Mouse (Mus musculus) limb, embryonic 10.5 days (tissue): ENCODE measurements around the gene Cd40lg. TPM values are rescaled to one million over a fixed set of nuclear protein-coding genes. Genes with fewer than 3 reads are reported as not detected.

Source experiments
- DNase-seq: peaks from one replicate; pipeline ENCODE4 v3.0.0-alpha.2; 2017; ENCODE audit warnings: low spot score
- H3K27ac ChIP-seq: fragments of 300-500 bp; sonication (generic); 2 replicates; pipeline ENCODE4 v1.5.1; 2016; ENCODE audit warnings: mild to moderate bottlenecking
- H3K27me3 ChIP-seq: fragments of 300-500 bp; sonication (generic); 2 replicates; pipeline ENCODE4 v1.6.1; 2016; ENCODE audit warnings: low read depth, mild to moderate bottlenecking; ENCODE audit not compliant: poor library complexity, severe bottlenecking
- H3K36me3 ChIP-seq: fragments of 300-500 bp; sonication (generic); 2 replicates; pipeline ENCODE4 v1.6.1; 2016; ENCODE audit warnings: mild to moderate bottlenecking, moderate library complexity
- H3K4me1 ChIP-seq: fragments of 300-500 bp; sonication (generic); 2 replicates; pipeline ENCODE4 v1.6.1; 2016
- H3K4me3 ChIP-seq: fragments of 300-500 bp; sonication (generic); 2 replicates; pipeline ENCODE4 v1.5.1; 2016; ENCODE audit warnings: mild to moderate bottlenecking, moderate library complexity
- H3K9me3 ChIP-seq: fragments of 300-500 bp; sonication (generic); replicated peaks from 2 replicates; pipeline ENCODE4 v1.6.1; 2016; ENCODE audit warnings: mild to moderate bottlenecking
- WGBS: fragments of 180-500 bp; shearing (Covaris S2); methylation state at CpG from one replicate; pipeline ENCODE4 v1.1.7; 2016; 5-methylcytosine and 5-hydroxymethylcytosine counted together
- polyA plus RNA-seq: library from polyadenylated mRNA; unstranded; fragments of >200 nt; fragmentation: Nextera tagmentation; extraction: Ambion mirVana; gene quantifications from 2 replicates; pipeline ENCODE4 v1.2.1, GENCODE M21; 2016

The Cd40lg gene
- polyA plus RNA-seq, 1 experiment from 2014 or later = not detected

DNA sequence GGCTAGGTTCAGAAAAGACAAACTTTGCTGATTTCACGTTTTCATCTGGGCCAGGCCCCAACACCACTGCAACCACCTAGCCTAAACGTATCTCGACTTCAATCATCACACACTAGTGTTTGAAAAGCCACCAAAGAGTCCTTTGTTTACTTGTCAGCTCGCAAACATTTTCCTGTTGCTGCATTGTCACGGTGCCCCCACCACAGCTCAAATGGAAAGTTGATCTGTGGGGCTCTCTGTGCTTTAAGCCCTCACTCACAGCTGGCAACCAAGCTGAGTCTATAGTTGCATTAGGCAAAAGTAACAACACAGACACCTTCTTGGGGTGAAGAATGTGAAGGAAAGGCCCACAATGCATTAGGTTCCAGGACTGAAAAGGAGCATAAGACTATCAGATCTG, 4.3 kb downstream of the Cd40lg start:
- H3K9me3 ChIP-seq = no peaks in the 10 kb centered on the region
- no peak for DNase-seq
- no peaks in the 10 kb centered on the region for H3K27me3 ChIP-seq
- H3K27ac ChIP-seq = no peak overlapping the region
- WGBS = 73% methylated on average over 5 of the region's 5 CpGs
- no peaks in the 10 kb centered on the region for H3K4me1 ChIP-seq
- no peak overlapping the region for H3K4me3 ChIP-seq
- no peaks in the 10 kb centered on the region for H3K36me3 ChIP-seq

DNA sequence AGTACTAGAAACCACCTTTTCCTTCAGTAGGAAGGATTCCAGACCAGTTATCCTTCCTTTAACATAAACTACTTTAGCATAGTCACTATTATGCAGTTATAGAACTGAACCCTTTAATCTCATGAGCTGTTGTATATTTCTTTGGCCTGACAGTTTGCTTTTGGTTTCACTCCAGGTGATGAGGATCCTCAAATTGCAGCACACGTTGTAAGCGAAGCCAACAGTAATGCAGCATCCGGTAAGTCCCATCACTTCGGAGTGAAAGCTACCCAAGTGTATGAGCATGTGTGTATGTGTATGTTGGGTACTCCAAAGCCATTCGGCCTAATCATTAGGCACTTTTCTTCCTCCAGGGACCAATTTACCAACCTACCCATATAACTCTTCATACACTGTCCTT, 7.6 kb downstream of the Cd40lg start:
- no peak for DNase-seq
- Histone ChIP-seq H3K27me3 (no peaks in the 10 kb centered on the region), H3K36me3 (no peaks in the 10 kb centered on the region), H3K27ac (no peak overlapping the region), H3K9me3 (no peaks in the 10 kb centered on the region), H3K4me1 (no peaks in the 10 kb centered on the region), H3K4me3 (no peak overlapping the region)
- WGBS = 91% methylated on average over 5 of the region's 5 CpGs

DNA sequence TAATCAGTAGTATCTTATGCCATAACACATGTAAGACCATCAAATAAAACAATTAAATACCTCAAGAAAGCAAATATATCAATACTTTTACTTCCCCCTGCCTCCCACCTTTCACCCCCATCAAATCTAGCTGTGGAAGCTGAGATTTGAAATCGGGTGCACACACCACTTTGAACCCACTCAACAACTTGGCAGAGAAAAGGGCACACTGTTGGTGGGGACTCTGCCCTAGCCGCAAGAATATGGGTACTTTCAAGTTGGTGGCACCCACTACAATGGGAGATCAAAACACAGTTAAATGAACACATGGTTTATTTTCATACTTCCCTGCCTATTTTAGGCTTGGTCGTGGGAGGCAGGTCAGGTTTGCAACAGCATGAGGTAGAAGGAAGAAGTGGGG, 9.9 kb downstream of the Cd40lg start:
- no peak overlapping the region for H3K27ac ChIP-seq
- H3K27me3 ChIP-seq = no peaks in the 10 kb centered on the region
- no peak overlapping the region for H3K4me3 ChIP-seq
- H3K36me3 ChIP-seq = no peaks in the 10 kb centered on the region
- WGBS = 86% methylated on average over 3 of the region's 3 CpGs
- no peaks in the 10 kb centered on the region for H3K9me3 ChIP-seq
- DNase-seq = no peak
- H3K4me1 ChIP-seq = no peaks in the 10 kb centered on the region

DNA sequence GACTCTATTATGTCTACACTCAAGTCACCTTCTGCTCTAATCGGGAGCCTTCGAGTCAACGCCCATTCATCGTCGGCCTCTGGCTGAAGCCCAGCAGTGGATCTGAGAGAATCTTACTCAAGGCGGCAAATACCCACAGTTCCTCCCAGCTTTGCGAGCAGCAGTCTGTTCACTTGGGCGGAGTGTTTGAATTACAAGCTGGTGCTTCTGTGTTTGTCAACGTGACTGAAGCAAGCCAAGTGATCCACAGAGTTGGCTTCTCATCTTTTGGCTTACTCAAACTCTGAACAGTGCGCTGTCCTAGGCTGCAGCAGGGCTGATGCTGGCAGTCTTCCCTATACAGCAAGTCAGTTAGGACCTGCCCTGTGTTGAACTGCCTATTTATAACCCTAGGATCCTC, 11.4 kb downstream of the Cd40lg start:
- 89% methylated on average over 10 of the region's 10 CpGs for WGBS
- H3K4me1 ChIP-seq = no peaks in the 10 kb centered on the region
- DNase-seq = no peak
- no peak overlapping the region for H3K4me3 ChIP-seq
- H3K9me3 ChIP-seq = no peaks in the 10 kb centered on the region
- H3K27ac ChIP-seq = no peak overlapping the region
- H3K27me3 ChIP-seq = no peaks in the 10 kb centered on the region
- no peaks in the 10 kb centered on the region for H3K36me3 ChIP-seq

DNA sequence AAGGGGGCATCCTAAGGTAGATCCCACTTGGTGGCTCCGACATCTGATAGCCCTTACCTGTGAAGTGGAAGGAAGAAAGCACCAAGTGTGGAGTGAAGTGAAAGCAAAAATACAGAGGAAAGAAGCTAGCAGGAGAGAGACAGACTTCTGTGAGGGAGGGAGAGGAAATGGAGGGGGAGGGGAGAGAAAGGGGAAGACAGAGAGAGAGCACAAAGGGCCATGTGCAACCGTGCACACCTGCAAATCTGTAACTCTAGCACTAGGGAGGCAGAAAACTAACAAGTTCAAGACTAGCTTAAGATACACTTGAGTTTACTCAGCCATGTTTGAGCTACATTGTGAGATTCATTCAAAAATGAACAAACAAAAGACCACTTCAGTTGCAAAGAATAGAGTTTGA, 16.2 kb downstream of the Cd40lg start:
- Histone ChIP-seq H3K4me3 (no peak overlapping the region), H3K27me3 (no peaks in the 10 kb centered on the region), H3K36me3 (no peaks in the 10 kb centered on the region), H3K27ac (no peak overlapping the region), H3K9me3 (no peaks in the 10 kb centered on the region), H3K4me1 (no peaks in the 10 kb centered on the region)
- no peak for DNase-seq
- WGBS = 86% methylated on average over 2 of the region's 2 CpGs

DNA sequence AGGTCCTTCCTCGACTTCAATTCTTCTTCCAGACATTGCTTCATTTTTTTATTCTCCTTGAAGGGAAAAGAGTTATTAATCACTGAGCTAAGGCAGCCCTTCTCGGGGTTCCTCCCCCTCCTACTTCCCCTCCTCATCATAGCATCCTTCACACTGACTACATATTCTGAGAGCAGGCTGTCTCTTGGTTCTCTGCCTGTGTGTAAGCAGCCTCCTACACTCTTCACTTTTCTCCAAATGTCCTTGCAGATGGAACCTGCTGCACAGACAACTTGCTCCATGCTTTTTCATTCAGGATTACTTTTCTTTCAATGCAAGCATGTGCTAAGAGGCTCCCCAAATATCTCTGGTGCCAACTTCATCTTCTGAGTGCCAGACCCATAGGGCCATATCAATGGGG, 21.7 kb downstream of the Cd40lg start:
- DNase-seq = no peak
- no peaks in the 10 kb centered on the region for H3K27me3 ChIP-seq
- H3K4me1 ChIP-seq = no peaks in the 10 kb centered on the region
- no peak overlapping the region for H3K27ac ChIP-seq
- no peak overlapping the region for H3K4me3 ChIP-seq
- H3K9me3 ChIP-seq = no peaks in the 10 kb centered on the region
- WGBS = 62% methylated on average over 2 of the region's 2 CpGs
- H3K36me3 ChIP-seq = no peaks in the 10 kb centered on the region

DNA sequence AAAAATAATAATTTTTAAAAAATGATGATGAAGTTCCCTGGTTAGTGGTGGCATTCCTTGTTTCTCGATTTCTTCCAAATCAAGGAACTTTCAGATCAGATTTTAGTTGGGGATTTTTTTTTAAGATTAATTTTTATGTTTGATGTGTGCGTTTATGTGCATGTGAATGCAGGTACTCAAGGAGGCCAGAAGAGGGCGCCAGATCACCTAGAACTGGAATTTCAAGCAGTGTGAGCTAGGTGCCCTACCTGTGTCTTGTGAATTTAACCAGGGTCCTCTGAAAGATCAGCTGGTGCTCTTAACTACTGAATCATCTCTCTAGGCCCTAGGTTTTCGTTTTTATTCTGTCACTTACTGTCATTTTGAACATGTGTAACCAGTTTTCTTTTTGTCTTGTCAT, 24.0 kb downstream of the Cd40lg start:
- Histone ChIP-seq H3K9me3 (no peaks in the 10 kb centered on the region), H3K4me3 (no peak overlapping the region), H3K36me3 (no peaks in the 10 kb centered on the region), H3K4me1 (no peaks in the 10 kb centered on the region), H3K27ac (no peak overlapping the region), H3K27me3 (no peaks in the 10 kb centered on the region)
- 67% methylated on average over 4 of the region's 4 CpGs for WGBS
- no peak for DNase-seq

DNA sequence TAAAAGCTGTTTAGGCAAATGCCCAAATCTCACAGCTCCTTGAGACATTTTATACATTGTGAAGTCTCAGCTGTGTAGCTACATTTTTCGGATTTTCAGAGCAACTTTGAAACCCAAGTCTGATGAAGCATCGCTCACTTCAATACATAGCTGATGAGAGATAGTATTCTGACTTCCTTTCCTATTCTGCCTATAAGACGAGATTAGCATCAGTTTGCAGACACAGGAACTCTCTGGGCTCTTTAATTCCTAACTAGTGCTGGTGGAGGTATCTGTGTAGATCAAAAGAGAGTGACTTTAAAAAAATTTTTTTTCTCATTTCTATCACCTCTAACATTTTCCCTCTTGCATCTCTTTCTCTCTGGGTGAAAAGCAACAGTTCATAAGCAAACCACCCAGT, 26.6 kb downstream of the Cd40lg start:
- Histone ChIP-seq H3K4me1 (no peaks in the 10 kb centered on the region), H3K27ac (no peak overlapping the region), H3K4me3 (no peak overlapping the region), H3K36me3 (no peaks in the 10 kb centered on the region), H3K9me3 (no peaks in the 10 kb centered on the region), H3K27me3 (no peaks in the 10 kb centered on the region)
- DNase-seq = no peak
- 80% methylated on average over 3 of the region's 3 CpGs for WGBS

DNA sequence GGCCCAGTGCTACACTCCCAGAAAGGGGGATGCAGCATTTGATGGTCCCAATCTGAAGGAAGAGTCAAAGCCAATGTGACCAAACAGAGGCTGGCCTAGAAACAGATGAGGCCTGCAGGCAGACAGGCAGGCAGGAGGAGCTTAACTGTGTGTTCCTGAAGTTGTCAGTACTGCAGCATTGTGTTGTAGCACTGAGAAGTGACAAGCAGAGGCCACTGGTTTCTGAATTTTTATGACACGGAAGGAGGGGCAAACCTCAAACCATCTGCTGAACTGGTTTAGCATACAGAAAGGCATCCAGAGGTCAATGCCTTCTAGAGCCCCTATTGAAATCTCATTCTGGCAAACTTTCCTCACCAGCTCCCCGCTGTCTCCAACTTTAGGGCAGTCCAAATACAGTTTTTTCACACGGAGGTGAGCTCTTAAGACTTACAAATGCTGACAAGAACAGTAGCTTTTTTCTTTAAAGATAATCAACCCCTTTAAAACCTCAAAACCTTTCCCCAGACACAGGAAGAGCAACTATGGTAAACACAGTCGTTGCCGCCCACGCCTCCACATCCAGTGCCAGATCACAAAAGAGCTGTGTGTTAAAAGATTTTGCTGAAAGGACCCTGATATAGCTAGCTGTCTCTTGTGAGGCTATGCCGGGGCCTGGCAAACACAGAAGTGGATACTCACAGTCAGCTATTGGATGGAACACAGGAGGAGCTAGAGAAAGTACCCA, 41.5 kb downstream of the Cd40lg start:
- Histone ChIP-seq H3K4me3 (no peak overlapping the region), H3K27ac (no peak overlapping the region), H3K9me3 (no peaks in the 10 kb centered on the region), H3K4me1 (no peaks in the 10 kb centered on the region), H3K36me3 (no peaks in the 10 kb centered on the region), H3K27me3 (no peaks in the 10 kb centered on the region)
- no peak for DNase-seq
- WGBS = 76% methylated on average over 7 of the region's 7 CpGs

DNA sequence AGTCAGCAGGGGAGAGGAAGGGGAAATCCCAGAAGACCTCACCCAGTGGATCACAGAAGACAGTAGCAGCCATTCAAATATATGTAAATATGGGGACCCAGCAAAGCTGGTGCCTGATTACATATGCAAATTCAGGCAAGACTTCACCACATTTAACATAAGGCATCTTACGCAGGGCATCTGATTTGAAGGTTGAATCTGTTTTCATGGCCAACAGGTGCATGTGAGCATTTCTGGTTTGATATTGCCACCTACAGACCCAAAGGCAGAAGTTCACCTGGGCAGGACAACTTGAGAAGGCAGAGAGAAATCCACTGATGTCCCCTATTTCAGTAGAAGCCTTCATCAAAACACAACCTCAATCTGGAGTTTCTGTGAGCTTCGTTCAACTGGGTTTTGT, 48.8 kb downstream of the Cd40lg start:
- H3K27me3 ChIP-seq = no peaks in the 10 kb centered on the region
- no peak overlapping the region for H3K4me3 ChIP-seq
- H3K4me1 ChIP-seq = no peaks in the 10 kb centered on the region
- no peaks in the 10 kb centered on the region for H3K36me3 ChIP-seq
- H3K9me3 ChIP-seq = no peaks in the 10 kb centered on the region
- DNase-seq = no peak
- no peak overlapping the region for H3K27ac ChIP-seq
- WGBS = 54% methylated on average over 2 of the region's 2 CpGs

DNA sequence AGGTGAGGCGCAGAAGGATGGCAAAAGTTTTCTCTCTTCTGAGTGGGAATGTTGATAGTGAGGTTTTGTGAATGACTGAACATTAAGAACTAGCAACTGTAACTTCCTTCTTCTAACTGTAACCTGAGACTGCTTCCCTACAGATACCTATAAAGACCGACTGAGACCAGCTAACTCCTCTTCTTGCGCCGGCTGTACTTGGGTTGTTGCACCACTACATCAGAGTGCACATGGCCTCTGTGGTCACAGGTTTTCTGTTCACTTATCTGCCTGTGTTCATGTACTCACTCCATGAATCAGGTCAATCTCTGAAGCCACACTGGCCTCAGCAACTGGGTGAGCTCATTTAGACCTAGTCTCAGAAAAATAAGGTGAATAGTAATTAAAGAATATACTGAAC, 51.6 kb downstream of the Cd40lg start:
- WGBS = 77% methylated on average over 4 of the region's 4 CpGs
- H3K27me3 ChIP-seq = no peaks in the 10 kb centered on the region

More for the DNA sequence above, 51.6 kb downstream of the Cd40lg start:
- DNase-seq = no peak
- no peaks in the 10 kb centered on the region for H3K4me1 ChIP-seq
- H3K9me3 ChIP-seq = no peaks in the 10 kb centered on the region
- no peak overlapping the region for H3K4me3 ChIP-seq
- no peaks in the 10 kb centered on the region for H3K36me3 ChIP-seq
- no peak overlapping the region for H3K27ac ChIP-seq

Other genes with a start within 250 kb of the Cd40lg start
- gene Brs3, start 169.1 kb upstream of the Cd40lg start, polyA plus RNA-seq = not detected in 2 replicates
- 65.1 and 79.3 TPM in 2 replicates for gene Htatsf1, start 158.6 kb upstream of the Cd40lg start, polyA plus RNA-seq
- 0.15 and 0.20 TPM in 2 replicates for gene Vgll1, start 124.0 kb upstream of the Cd40lg start, polyA plus RNA-seq
- 0.88 and 1.8 TPM in 2 replicates for gene Arhgef6, start 126.6 kb downstream of the Cd40lg start, polyA plus RNA-seq
- 142 and 176 TPM in 2 replicates for gene Rbmx, start 180.9 kb downstream of the Cd40lg start, polyA plus RNA-seq
- 0.09 TPM in 1 of 2 replicates, not detected in the other for gene Gm364, start 197.0 kb downstream of the Cd40lg start, polyA plus RNA-seq